Mouse (Mus musculus): Measurements from ENCODE around the gene Gas2l3. TPM values are rescaled to one million over a fixed set of nuclear protein-coding genes. Genes with fewer than 3 reads are reported as not detected.

Gas2l3 gene
- total RNA-seq, 4 experiments from 2014 or later, result 0.53 to 1.6 (median 1.1) TPM

DNA sequence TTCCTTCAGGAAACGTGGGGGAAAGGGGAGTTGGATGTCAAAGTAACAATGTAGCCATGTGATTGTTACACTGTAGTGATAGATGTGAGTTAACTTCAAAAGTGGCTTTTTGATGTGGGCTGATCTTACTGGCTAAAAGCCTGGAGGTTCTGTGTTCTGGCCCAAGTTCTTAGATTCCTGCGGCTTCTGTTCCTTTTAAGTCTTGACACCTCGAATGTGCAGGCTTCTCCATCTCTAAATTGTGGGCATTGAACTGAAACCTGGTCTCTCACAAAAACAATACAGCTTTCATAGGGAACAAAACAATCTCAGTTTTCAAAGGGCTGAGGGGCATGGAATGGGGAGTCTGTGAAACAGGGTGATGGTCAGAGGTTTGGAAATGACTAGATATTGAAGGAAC lies 614 bp upstream of the Gas2l3 start:
- no peak for DNase-seq (ENCODE audit: low spot score in 2 of 2)

DNA sequence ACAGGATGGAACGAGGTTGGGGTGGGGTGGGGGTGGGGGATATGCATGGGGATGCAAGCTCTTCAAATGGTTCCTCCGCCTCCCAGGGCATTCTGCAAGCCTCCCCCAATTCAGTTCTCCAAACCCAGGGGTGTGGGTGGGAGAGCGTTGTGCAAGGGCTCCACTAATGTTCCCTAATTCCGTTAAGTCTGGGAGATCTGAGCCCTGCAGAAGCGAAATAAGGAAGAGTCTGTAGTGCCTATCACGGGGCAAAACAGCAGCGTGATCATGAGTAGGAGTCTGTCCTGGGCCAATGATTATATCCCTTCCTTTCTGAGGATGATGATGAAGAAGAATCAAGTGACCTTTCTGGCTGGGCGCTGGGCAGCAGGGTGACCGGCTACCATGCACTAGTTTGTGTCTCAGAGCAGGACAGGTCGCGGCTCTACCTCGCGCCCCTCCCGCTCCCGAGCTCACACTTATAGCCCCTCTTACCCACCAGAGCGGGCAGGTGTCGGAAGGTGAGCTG lies 598 bp downstream of the Gas2l3 start:
- no peak for DNase-seq (ENCODE audit: low spot score in 2 of 2)

DNA sequence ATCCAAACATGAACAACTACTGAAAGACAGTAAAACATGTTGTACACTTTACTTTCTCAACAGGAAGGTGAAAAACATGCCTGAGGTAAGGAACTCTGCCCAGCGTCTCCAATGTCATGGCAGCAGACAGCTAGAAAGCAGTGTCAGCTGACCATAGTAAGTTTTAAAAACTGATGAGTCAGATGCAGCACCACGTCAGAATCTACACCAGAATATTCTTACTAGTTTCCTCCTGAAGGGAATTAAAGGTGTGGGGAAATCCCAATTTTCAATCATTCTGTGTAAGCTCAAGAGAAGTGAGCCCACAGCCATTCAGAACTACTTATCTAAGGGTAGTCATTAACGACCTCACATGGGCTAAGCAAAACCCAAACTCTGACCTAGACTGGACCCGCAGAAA lies 1.1 kb downstream of the Gas2l3 start:
- DNase-seq (ENCODE audit: low spot score in 2 of 2), result no peak

- no peak for DNase-seq (ENCODE audit: low spot score in 2 of 2)
Observed at GRCm38 (mm10) chr10:89441961-89442360, 1.8 kb downstream of the Gas2l3 start.

GRCm38 (mm10) chr10:89439380-89439779 lies 4.4 kb downstream of the Gas2l3 start:
- DNase-seq (ENCODE audit: low spot score in 2 of 2), result no peak

DNA sequence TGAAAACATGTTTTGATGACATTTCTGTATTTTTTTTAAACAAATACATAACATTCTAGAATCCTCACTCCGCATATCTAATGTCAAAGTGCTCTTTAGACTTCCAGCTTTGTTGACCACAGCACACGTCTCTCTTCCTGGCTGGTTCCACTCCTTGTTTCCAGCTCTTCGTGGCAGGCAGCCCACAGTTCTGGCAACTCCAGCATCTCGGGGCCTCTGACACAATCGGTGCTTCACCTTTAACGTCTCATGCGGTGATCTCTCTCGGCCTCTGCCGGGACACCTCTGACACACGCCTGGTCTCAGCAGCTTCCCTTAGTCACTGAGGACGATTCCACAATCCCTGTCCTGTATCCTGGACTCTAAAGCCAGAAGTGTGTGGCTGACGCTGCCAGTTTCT lies 5.8 kb downstream of the Gas2l3 start:
- DNase-seq (ENCODE audit: low spot score in 2 of 2), result no peak

- DNase-seq (ENCODE audit: low spot score in 2 of 2), result no peak
Observed at GRCm38 (mm10) chr10:89437472-89437871, 6.3 kb downstream of the Gas2l3 start.

DNA sequence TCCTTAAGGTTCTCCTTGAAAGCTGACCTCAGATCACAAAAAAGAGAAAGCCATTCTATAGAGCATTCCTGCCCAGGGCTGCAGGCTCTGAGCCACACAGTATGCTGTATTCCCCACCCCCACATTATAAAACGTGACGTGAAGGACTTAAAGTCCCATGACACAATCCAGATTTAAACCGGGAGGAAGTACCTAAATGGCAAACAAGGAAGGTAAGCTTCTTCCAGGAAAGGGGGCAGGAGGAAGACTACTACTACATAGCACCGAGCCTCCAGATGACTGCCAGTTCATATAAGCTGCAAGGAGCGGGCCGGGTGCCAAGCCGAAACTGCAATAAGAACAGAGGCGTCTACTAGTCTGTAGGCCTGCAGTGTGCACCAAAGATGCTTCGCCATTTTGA lies 7.8 kb downstream of the Gas2l3 start:
- DNase-seq (ENCODE audit: low spot score in 2 of 2), result no peak

DNA sequence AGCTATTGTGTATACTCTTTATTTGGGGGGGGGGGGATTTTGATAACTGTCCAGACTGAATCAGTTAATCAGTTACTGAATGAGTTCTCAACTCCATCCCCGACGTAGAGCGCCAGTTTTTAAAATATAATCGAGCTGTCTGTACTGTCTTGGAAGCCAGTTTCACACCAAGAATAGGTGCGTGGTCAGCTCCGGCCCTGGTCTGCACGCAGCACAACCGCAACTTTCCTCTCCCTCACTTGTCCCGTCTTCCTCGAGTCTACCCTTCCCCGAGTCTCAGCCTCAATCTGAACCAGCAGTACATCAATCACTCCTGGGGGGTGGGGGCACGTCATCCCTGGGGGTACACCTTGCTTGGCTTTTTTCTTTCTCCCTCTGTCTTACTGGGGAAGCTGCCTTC lies 8.4 kb downstream of the Gas2l3 start:
- no peak for DNase-seq (ENCODE audit: low spot score in 2 of 2)

GRCm38 (mm10) chr10:89434509-89435210 lies 9.1 kb downstream of the Gas2l3 start:
- DNase-seq (ENCODE audit: low spot score in 2 of 2), result no peak

GRCm38 (mm10) chr10:89432743-89433142 lies 11.0 kb downstream of the Gas2l3 start:
- DNase-seq (ENCODE audit: low spot score in 2 of 2), result no peak

DNA sequence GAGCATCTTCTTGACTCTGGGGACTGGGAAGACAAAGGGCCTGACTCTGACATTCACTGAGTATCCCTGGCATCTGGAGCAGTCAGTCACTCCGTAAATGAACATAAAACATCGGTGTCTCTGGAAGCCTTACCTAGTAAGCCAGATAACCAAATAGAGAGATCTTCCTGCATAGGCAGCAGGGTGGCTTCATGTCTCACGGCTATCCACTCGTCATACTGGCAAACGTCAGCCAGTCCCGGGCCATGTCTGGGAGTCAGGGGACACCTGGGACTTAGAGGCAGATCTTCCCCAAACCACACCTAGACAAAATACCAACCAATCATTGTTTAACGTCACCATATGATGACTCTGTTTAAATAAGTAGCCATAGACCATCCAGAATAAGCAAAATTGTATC lies 13.0 kb downstream of the Gas2l3 start:
- no peak for DNase-seq (ENCODE audit: low spot score in 2 of 2)

GRCm38 (mm10) chr10:89424800-89425393 lies 18.9 kb downstream of the Gas2l3 start:
- no peak for DNase-seq (ENCODE audit: low spot score in 2 of 2)

GRCm38 (mm10) chr10:89424217-89424616 lies 19.6 kb downstream of the Gas2l3 start:
- DNase-seq (ENCODE audit: low spot score in 2 of 2), result no peak

GRCm38 (mm10) chr10:89423164-89423778 lies 20.5 kb downstream of the Gas2l3 start:
- DNase-seq (ENCODE audit: low spot score in 2 of 2), result no peak

- DNase-seq (ENCODE audit: low spot score in 2 of 2), result no peak
Observed at GRCm38 (mm10) chr10:89422504-89423158, 21.1 kb downstream of the Gas2l3 start.

DNA sequence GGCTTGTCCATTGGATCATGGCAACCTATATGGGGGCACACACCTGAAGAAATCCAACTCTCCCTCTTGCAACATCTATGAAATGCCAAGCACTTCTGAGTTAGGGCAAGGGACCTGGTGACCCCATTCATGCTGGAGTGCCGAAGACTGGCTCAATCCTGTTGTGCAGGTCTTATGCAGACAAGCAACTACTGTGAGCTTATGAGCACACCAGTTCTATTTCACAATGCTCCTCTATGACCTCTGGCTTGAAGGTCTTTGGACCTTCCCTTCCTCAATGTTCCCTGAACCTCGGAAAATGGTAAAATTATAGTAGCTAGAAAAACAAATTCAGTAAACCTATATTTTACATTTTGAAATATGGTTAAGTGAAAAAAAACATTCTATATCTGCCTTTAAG lies 25.8 kb downstream of the Gas2l3 start:
- DNase-seq (ENCODE audit: low spot score in 2 of 2), result no peak

GRCm38 (mm10) chr10:89415478-89415877 lies 28.3 kb downstream of the Gas2l3 start:
- no peak for DNase-seq (ENCODE audit: low spot score in 2 of 2)

DNA sequence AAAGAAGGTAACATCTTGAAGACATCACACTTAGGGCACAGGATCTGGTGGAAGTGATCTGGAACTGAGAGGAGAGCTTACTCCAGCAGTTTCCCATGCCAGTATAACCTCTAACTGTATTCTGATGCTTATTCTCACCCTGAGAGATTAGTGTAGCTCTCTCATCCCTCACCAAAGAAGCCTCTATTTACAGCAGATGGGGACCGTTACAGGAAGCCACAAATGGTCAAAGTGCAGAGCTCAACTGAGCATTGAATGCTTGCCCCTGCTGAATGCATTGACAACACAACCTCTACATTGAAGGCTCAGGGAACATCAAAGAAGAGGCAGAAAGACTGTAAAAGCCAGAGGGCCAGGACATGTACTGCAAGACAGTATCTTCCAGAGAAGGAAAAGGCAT lies 36.2 kb downstream of the Gas2l3 start:
- DNase-seq (ENCODE audit: low spot score in 2 of 2), result no peak

DNA sequence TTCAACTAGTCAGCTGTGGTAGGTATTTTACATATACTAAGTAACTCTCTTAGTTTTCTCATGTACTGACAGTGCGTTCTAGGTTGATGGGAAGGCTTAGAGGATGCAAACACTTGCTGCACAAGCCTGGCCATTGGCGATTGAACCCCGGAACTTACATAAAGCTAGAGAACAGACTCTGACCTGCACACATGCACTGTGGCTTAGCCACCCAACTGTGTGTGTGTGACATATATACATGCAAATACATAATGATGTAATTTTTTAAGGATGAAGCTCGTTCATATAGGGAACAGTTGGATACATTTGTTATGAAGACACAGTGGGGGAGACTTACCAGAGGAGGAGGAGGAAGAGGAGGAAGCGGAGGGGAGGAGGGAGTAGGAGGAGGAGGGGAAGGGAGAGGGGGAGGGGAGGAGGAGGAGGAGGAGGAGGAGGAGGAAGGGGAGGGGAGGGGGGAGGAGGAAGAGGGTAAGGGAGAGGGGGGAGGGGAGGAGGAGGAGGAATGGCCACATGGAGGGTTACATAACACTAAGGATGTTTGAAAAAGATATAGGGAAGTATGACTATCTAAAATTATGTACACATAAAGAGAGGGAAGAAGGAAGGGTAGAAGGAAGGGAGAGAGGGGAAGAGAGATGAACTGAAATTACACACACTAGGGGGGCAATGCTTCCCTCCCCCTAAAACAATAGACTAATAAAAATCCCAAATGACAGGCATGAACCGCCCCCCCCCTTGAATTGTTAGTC lies 36.9 kb downstream of the Gas2l3 start:
- DNase-seq (ENCODE audit: low spot score in 2 of 2), result no peak

GRCm38 (mm10) chr10:89404936-89405335 lies 38.8 kb downstream of the Gas2l3 start:
- no peak for DNase-seq (ENCODE audit: low spot score in 2 of 2)

Data from gastrocnemius, adult 8-10 months (tissue).